Mouse (Mus musculus) MEL (cell line): ENCODE measurements around the gene Fam178b. TPM values are rescaled to one million over a fixed set of nuclear protein-coding genes. Genes with fewer than 3 reads are reported as not detected.

Experiments
- DNase-seq: peaks from one replicate; pipeline ENCODE4 v3.0.0; 2011; ENCODE audit warnings: low read depth, low spot score
- H3K27ac ChIP-seq: 2 replicates; pipeline ENCODE4 v1.5.1; 2012; ENCODE audit warnings: low read depth, mild to moderate bottlenecking, control low read depth, low read length, moderate library complexity; ENCODE audit not compliant: control insufficient read depth
- H3K27me3 ChIP-seq, 2 experiments: fragments of 150-350 bp in 1 of 2; sonication (generic) in 1 of 2; 2 replicates each; pipeline ENCODE4 v1.6.1; 2012; ENCODE audit warnings: low read length in 2 of 2, mild to moderate bottlenecking in 2 of 2, improper control_type of control experiment in 1 of 2, moderate library complexity in 1 of 2; ENCODE audit not compliant: insufficient read depth in 2 of 2, control insufficient read depth in 1 of 2
- H3K36me3 ChIP-seq, 2 experiments: 2 replicates each; pipeline ENCODE4 v1.6.1; 2012 to 2014; ENCODE audit warnings: low read length in 2 of 2, improper control_type of control experiment in 1 of 2, inconsistent platforms in 1 of 2, mild to moderate bottlenecking in 1 of 2; ENCODE audit not compliant: insufficient read depth in 2 of 2, control insufficient read depth in 1 of 2
- H3K4me1 ChIP-seq, 2 experiments: fragments of 150-350 bp in 1 of 2; sonication (generic) in 1 of 2; 2 replicates each; pipeline ENCODE4 v1.6.1; 2012; ENCODE audit warnings: low read length in 2 of 2, improper control_type of control experiment in 1 of 2, mild to moderate bottlenecking in 1 of 2; ENCODE audit not compliant: insufficient read depth in 2 of 2, control insufficient read depth in 1 of 2
- H3K4me3 ChIP-seq, 2 experiments: fragments of 150-350 bp in 1 of 2; sonication (generic) in 1 of 2; 2 replicates each; pipeline ENCODE4 v1.5.1; 2012; ENCODE audit warnings: low read depth in 2 of 2, low read length in 2 of 2, mild to moderate bottlenecking in 2 of 2, moderate library complexity in 2 of 2, control low read depth in 1 of 2, improper control_type of control experiment in 1 of 2; ENCODE audit not compliant: control insufficient read depth in 1 of 2, insufficient read depth in 1 of 2
- H3K79me2 ChIP-seq: 2 replicates; pipeline ENCODE4 v1.6.1; 2012; ENCODE audit warnings: mild to moderate bottlenecking, low read length, moderate library complexity; ENCODE audit not compliant: control insufficient read depth, poor library complexity, insufficient read depth
- H3K9ac ChIP-seq: 2 replicates; pipeline ENCODE4 v1.6.1; 2012; ENCODE audit warnings: low read depth, mild to moderate bottlenecking, control low read depth, low read length, moderate library complexity; ENCODE audit not compliant: control insufficient read depth, poor library complexity, severe bottlenecking
- H3K9me3 ChIP-seq: fragments of 150-350 bp; sonication (generic); replicated peaks from 2 replicates; pipeline ENCODE4 v1.6.1; 2012; ENCODE audit warnings: mild to moderate bottlenecking, low read length, improper control_type of control experiment, moderate library complexity; ENCODE audit not compliant: insufficient read depth
- BHLHE40 ChIP-seq: IDR thresholded peaks from 2 replicates; pipeline ENCODE4 v1.6.1; 2012; ENCODE audit warnings: low read depth, mild to moderate bottlenecking, inconsistent platforms, low read length, improper control_type of control experiment, borderline replicate concordance
- CHD1 ChIP-seq: IDR thresholded peaks from 2 replicates; pipeline ENCODE4 v1.6.1; 2012; ENCODE audit warnings: low read depth, mild to moderate bottlenecking, inconsistent platforms, low read length, improper control_type of control experiment
- CHD2 ChIP-seq: IDR thresholded peaks from 2 replicates; pipeline ENCODE4 v1.6.1; 2011; ENCODE audit warnings: low read length, improper control_type of control experiment
- CTCF ChIP-seq, 3 experiments: IDR thresholded peaks in 2 of 3; conservative IDR thresholded peaks in 1 of 3; 2 replicates each; pipeline ENCODE4 v1.5.1; 2011 to 2012; ENCODE audit warnings: low read length in 3 of 3, low read depth in 2 of 3, mild to moderate bottlenecking in 2 of 3, improper control_type of control experiment in 1 of 3, inconsistent platforms in 1 of 3, mixed read lengths in 1 of 3, moderate library complexity in 1 of 3; ENCODE audit not compliant: control insufficient read depth in 1 of 3, insufficient read depth in 1 of 3, poor library complexity in 1 of 3, severe bottlenecking in 1 of 3
- ELF1 ChIP-seq: IDR thresholded peaks from 2 replicates; pipeline ENCODE4 v1.6.1; 2014; ENCODE audit warnings: low read depth, mild to moderate bottlenecking, inconsistent platforms, low read length, improper control_type of control experiment, moderate library complexity
- EP300 ChIP-seq, 2 experiments: IDR thresholded peaks; 2 replicates each; pipeline ENCODE4 v1.6.1; 2011; ENCODE audit warnings: improper control_type of control experiment in 2 of 2, low read length in 2 of 2, low read depth in 1 of 2, mild to moderate bottlenecking in 1 of 2
- GABPA ChIP-seq: IDR thresholded peaks from 2 replicates; pipeline ENCODE4 v1.6.1; 2012; ENCODE audit warnings: low read depth, mild to moderate bottlenecking, inconsistent platforms, low read length, improper control_type of control experiment, moderate library complexity
- HCFC1 ChIP-seq: IDR thresholded peaks from 2 replicates; pipeline ENCODE4 v1.6.1; 2012; ENCODE audit warnings: low read depth, mild to moderate bottlenecking, inconsistent platforms, low read length, improper control_type of control experiment, moderate library complexity
- JUND ChIP-seq: IDR thresholded peaks from 2 replicates; pipeline ENCODE4 v1.6.1; 2011; ENCODE audit warnings: low read depth, mild to moderate bottlenecking, improper control_type of control experiment, low read length
- KAT2A ChIP-seq: conservative IDR thresholded peaks from 2 replicates; pipeline ENCODE4 v1.6.1; 2012; ENCODE audit warnings: low read depth, low read length, improper control_type of control experiment, inconsistent platforms
- MAFK ChIP-seq: IDR thresholded peaks from 2 replicates; pipeline ENCODE4 v1.6.1; 2011; ENCODE audit warnings: low read depth, mild to moderate bottlenecking, low read length, improper control_type of control experiment, borderline replicate concordance
- MAZ ChIP-seq: IDR thresholded peaks from 2 replicates; pipeline ENCODE4 v1.6.1; 2012; ENCODE audit warnings: low read depth, mild to moderate bottlenecking, inconsistent platforms, low read length, improper control_type of control experiment
- MEF2A ChIP-seq: IDR thresholded peaks from 2 replicates; pipeline ENCODE4 v1.6.1; 2014; ENCODE audit warnings: low read depth, mild to moderate bottlenecking, inconsistent platforms, low read length, improper control_type of control experiment; ENCODE audit not compliant: poor library complexity, insufficient replicate concordance, severe bottlenecking; ENCODE audit errors: extremely low read depth
- NELFE ChIP-seq: IDR thresholded peaks from 2 replicates; pipeline ENCODE4 v1.6.1; 2011; ENCODE audit warnings: low read depth, low read length, improper control_type of control experiment
- NRF1 ChIP-seq: IDR thresholded peaks from 2 replicates; pipeline ENCODE4 v1.6.1; 2014; ENCODE audit warnings: low read depth, mild to moderate bottlenecking, inconsistent platforms, low read length, improper control_type of control experiment, moderate library complexity; ENCODE audit not compliant: poor library complexity, insufficient read depth, severe bottlenecking
- POLR2AphosphoS2 ChIP-seq: IDR thresholded peaks from 2 replicates; pipeline ENCODE4 v1.6.1; 2011; ENCODE audit warnings: low read length, improper control_type of control experiment
- RAD21 ChIP-seq: IDR thresholded peaks from 2 replicates; pipeline ENCODE4 v1.6.1; 2011; ENCODE audit warnings: mild to moderate bottlenecking, low read depth, low read length, improper control_type of control experiment
- SIN3A ChIP-seq: IDR thresholded peaks from 2 replicates; pipeline ENCODE4 v1.6.1; 2012; ENCODE audit warnings: low read length, improper control_type of control experiment, inconsistent platforms
- SMC3 ChIP-seq: IDR thresholded peaks from 2 replicates; pipeline ENCODE4 v1.6.1; 2011; ENCODE audit warnings: low read depth, low read length, improper control_type of control experiment
- TAL1 ChIP-seq: IDR thresholded peaks from 2 replicates; pipeline ENCODE4 v1.6.1; 2012; ENCODE audit warnings: mild to moderate bottlenecking, inconsistent platforms, low read length, moderate library complexity, mixed read lengths
- TBP ChIP-seq: IDR thresholded peaks from 2 replicates; pipeline ENCODE4 v1.8.0; 2011; ENCODE audit warnings: low read depth, low read length, improper control_type of control experiment
- TCF12 ChIP-seq: IDR thresholded peaks from 2 replicates; pipeline ENCODE4 v1.6.1; 2014; ENCODE audit warnings: low read depth, mild to moderate bottlenecking, inconsistent platforms, low read length, improper control_type of control experiment, moderate library complexity
- USF1 ChIP-seq: IDR thresholded peaks from 2 replicates; pipeline ENCODE4 v1.6.1; 2014; ENCODE audit warnings: low read depth, mild to moderate bottlenecking, inconsistent platforms, low read length, improper control_type of control experiment, moderate library complexity
- USF2 ChIP-seq, 2 experiments: IDR thresholded peaks; 2 replicates each; pipeline ENCODE4 v1.6.1; 2011 to 2012; ENCODE audit warnings: improper control_type of control experiment in 2 of 2, low read length in 2 of 2, borderline replicate concordance in 1 of 2, inconsistent platforms in 1 of 2, low read depth in 1 of 2, mild to moderate bottlenecking in 1 of 2; ENCODE audit not compliant: insufficient read depth in 1 of 2
- ZC3H11A ChIP-seq: IDR thresholded peaks from 2 replicates; pipeline ENCODE4 v1.6.1; 2012; ENCODE audit warnings: low read depth, mild to moderate bottlenecking, inconsistent platforms, low read length, improper control_type of control experiment
- polyA plus RNA-seq, 2 experiments: library from polyadenylated mRNA; stranded (reverse) in 1 of 2; unstranded in 1 of 2; fragments of >175 nt in 1 of 2; fragments of >200 nt in 1 of 2; gene quantifications; 2 replicates each; pipeline versions ENCODE4 v1.2.1 to v1.2.4; 2012; ENCODE audit warnings: low replicate concordance in 2 of 2, low read depth in 1 of 2; ENCODE audit not compliant: insufficient read length in 2 of 2, insufficient read depth in 1 of 2, missing spikeins in 1 of 2
- total RNA-seq: library from RNA; depleted of rRNA; stranded (reverse); fragments of 300-350 nt; gene quantifications from 2 replicates; pipeline ENCODE4 v1.2.3, GENCODE M21; 2012

Gene Fam178b
- total and polyA plus RNA-seq, 3 experiments, result 0.19 to 0.29 TPM; not detected in 1

DNA sequence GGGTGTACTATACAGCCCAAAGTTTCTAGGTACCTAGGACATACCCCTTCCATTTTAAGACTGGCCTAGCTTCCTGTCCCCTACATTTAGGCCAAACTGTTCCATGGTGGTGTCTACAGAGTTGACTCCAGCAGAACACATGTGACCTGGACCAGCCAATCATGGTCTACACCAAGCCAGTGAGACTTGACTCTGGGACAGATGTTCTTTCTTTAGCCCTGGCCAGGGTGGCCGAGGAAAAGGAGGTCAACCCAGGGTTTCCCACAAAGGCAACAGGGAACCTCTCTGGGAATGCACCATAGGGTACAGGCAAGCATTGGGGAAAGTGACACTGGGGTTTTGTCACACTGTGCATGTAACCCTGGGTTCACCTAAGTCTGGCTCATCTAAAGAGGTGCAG, 110.3 kb downstream of the Fam178b start:
- Histone ChIP-seq H3K4me3 (no peak overlapping the region), H3K9ac (no peak overlapping the region), H3K79me2 (no peaks in the 10 kb centered on the region), H3K36me3 (no peaks in the 10 kb centered on the region), H3K9me3 (no peaks in the 10 kb centered on the region), H3K27ac (no peak overlapping the region), H3K27me3 (no peaks in the 10 kb centered on the region; a peak in 2 of 4 replicates), H3K4me1 (no peaks in the 10 kb centered on the region)
- TF ChIP-seq TAL1, result no peak
- no peak for TF ChIP-seq KAT2A
- no peak for TF ChIP-seq CHD1
- no peak for TF ChIP-seq JUND
- TF ChIP-seq ELF1, result no peak
- TF ChIP-seq SIN3A, result no peak
- TF ChIP-seq CTCF (IDR thresholded peaks at IDR 0.05 in 2 of 3, conservative IDR thresholded peaks at IDR 0.05 in 1 of 3; ENCODE audit: control insufficient read depth in 1 of 3, insufficient read depth in 1 of 3, low read depth in 2 of 3, low read length in 3 of 3, poor library complexity in 1 of 3, severe bottlenecking in 1 of 3), result no peak
- no peak for TF ChIP-seq USF2 (IDR thresholded peaks at IDR 0.05; ENCODE audit: borderline replicate concordance in 1 of 2, insufficient read depth in 1 of 2, low read depth in 1 of 2, low read length in 2 of 2)
- no peak for TF ChIP-seq BHLHE40
- TF ChIP-seq HCFC1, result no peak
- TF ChIP-seq NELFE, result no peak
- TF ChIP-seq TBP, result no peak
- no peak for TF ChIP-seq MAFK
- no peak for TF ChIP-seq SMC3
- DNase-seq, result no peak

GRCm38 (mm10) chr1:36572140-36572700, 110.8 kb downstream of the Fam178b start:
- Histone ChIP-seq H3K79me2 (no peaks in the 10 kb centered on the region), H3K4me1 (no peaks in the 10 kb centered on the region), H3K9me3 (no peaks in the 10 kb centered on the region), H3K27me3 (no peaks in the 10 kb centered on the region; a peak in 2 of 4 replicates), H3K9ac (no peak overlapping the region), H3K4me3 (no peak overlapping the region), H3K27ac (no peak overlapping the region), H3K36me3 (no peaks in the 10 kb centered on the region)
- DNase-seq, result no peak
- TF ChIP-seq RAD21, result no peak
- TF ChIP-seq MAFK, result no peak

DNA sequence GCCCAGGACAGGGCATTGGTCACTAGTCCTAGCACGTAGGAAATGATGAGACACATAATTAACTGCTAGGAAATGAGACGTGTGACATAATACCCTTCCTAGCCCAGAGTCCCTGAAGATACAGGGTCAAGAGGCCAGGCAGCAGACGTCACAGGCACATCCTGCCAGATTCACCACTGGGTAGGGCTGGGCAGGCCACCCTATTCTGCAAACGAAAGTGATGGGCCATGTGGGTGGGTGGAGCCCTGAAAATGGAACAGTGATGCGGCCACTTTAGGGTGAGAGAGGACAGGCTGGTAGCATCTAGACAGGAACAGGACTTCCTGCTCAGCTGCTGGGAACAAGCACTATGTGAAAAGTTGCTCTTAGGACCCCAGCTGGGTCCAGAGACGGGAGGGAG, 111.4 kb downstream of the Fam178b start:
- no peak for DNase-seq
- Histone ChIP-seq H3K27me3 (no peaks in the 10 kb centered on the region; a peak in 2 of 4 replicates), H3K4me3 (no peak overlapping the region), H3K4me1 (no peaks in the 10 kb centered on the region), H3K9me3 (no peaks in the 10 kb centered on the region), H3K27ac (no peak overlapping the region), H3K9ac (no peak overlapping the region), H3K36me3 (no peaks in the 10 kb centered on the region), H3K79me2 (no peaks in the 10 kb centered on the region)
- TF ChIP-seq MEF2A, result no peak
- no peak for TF ChIP-seq EP300 (IDR thresholded peaks at IDR 0.05; ENCODE audit: low read depth in 1 of 2, low read length in 2 of 2)
- TF ChIP-seq CHD1, result no peak
- TF ChIP-seq TAL1, result no peak
- no peak for TF ChIP-seq USF1
- TF ChIP-seq BHLHE40, result no peak
- no peak for TF ChIP-seq ZC3H11A
- TF ChIP-seq TCF12, result no peak
- TF ChIP-seq POLR2AphosphoS2, result no peak
- TF ChIP-seq CHD2, result no peak
- TF ChIP-seq CTCF (IDR thresholded peaks at IDR 0.05 in 2 of 3, conservative IDR thresholded peaks at IDR 0.05 in 1 of 3; ENCODE audit: control insufficient read depth in 1 of 3, insufficient read depth in 1 of 3, low read depth in 2 of 3, low read length in 3 of 3, poor library complexity in 1 of 3, severe bottlenecking in 1 of 3), result no peak
- no peak for TF ChIP-seq TBP
- TF ChIP-seq MAZ, result no peak
- TF ChIP-seq GABPA, result no peak
- TF ChIP-seq NRF1, result no peak
- TF ChIP-seq KAT2A, result no peak
